Mouse (Mus musculus) heart, embryonic 15.5 days (tissue): ENCODE measurements around the gene Spin1. TPM values are rescaled to one million over a fixed set of nuclear protein-coding genes. Genes with fewer than 3 reads are reported as not detected.
"Not testable (repeated sequence)": the region's sequence is repeated elsewhere in the genome, so short reads cannot be mapped to it uniquely, and the experiment has no call there.

Experiments
- ATAC-seq: fragments of 200-750 bp; cut with Nextera tagmentation; replicated peaks from 2 replicates; pipeline ENCODE4 v1.8.0; 2017; ENCODE audit warnings: low read depth, moderate TSS enrichment; ENCODE audit not compliant: insufficient number of reproducible peaks, insufficient read depth, low FRiP score
- H3K27ac ChIP-seq: fragments of 300-500 bp; sonication (generic); 2 replicates; pipeline ENCODE4 v1.5.1; 2015; ENCODE audit warnings: mild to moderate bottlenecking, inconsistent platforms
- H3K27me3 ChIP-seq: fragments of 300-500 bp; sonication (generic); 2 replicates; pipeline ENCODE4 v1.6.1; 2015; ENCODE audit warnings: inconsistent platforms
- H3K36me3 ChIP-seq: fragments of 300-500 bp; sonication (generic); 2 replicates; pipeline ENCODE4 v1.6.1; 2015; ENCODE audit warnings: mild to moderate bottlenecking, inconsistent platforms
- H3K4me1 ChIP-seq: fragments of 300-500 bp; sonication (generic); replicated peaks from 2 replicates; pipeline ENCODE4 v1.6.1; 2015; ENCODE audit warnings: inconsistent platforms
- H3K4me2 ChIP-seq: fragments of 300-500 bp; sonication (generic); 2 replicates; pipeline ENCODE4 v1.6.1; 2015; ENCODE audit warnings: inconsistent platforms, mild to moderate bottlenecking, moderate library complexity
- H3K4me3 ChIP-seq: fragments of 300-500 bp; sonication (generic); 2 replicates; pipeline ENCODE4 v1.5.1; 2015; ENCODE audit warnings: mild to moderate bottlenecking, inconsistent platforms
- H3K9ac ChIP-seq: fragments of 300-500 bp; sonication (generic); 2 replicates; pipeline ENCODE4 v1.6.1; 2015; ENCODE audit warnings: mild to moderate bottlenecking, inconsistent platforms
- H3K9me3 ChIP-seq: fragments of 300-500 bp; sonication (generic); replicated peaks from 2 replicates; pipeline ENCODE4 v1.6.1; 2016; ENCODE audit warnings: inconsistent platforms
- whole genome bisulfite sequencing: fragments of 180-500 bp; shearing (Covaris S2); methylation state at CpG from one replicate; pipeline ENCODE4 v1.1.7; 2015; ENCODE audit warnings: mixed read lengths; 5-methylcytosine and 5-hydroxymethylcytosine counted together
- polyA plus RNA-seq: library from polyadenylated mRNA; unstranded; fragments of >200 nt; fragmentation: Nextera tagmentation; extraction: Ambion mirVana; gene quantifications from 2 replicates; pipeline ENCODE4 v1.2.1, GENCODE M21; 2015

Spin1 gene
- polyA plus RNA-seq, 1 experiment from 2014 or later, result 45.1 TPM

GRCm38 (mm10) chr13:51076191-51076590 is 24.5 kb upstream of the Spin1 start:
- WGBS, result 87% methylated on average over 14 of the region's 14 CpGs
- not testable (repeated sequence) for ATAC-seq, H3K27ac ChIP-seq, H3K4me2 ChIP-seq, H3K4me3 ChIP-seq, H3K27me3 ChIP-seq, H3K9ac ChIP-seq, H3K9me3 ChIP-seq, H3K4me1 ChIP-seq, H3K36me3 ChIP-seq

GRCm38 (mm10) chr13:51078586-51078985 is 22.1 kb upstream of the Spin1 start:
- not testable (repeated sequence) for H3K36me3 ChIP-seq, H3K9me3 ChIP-seq, H3K4me2 ChIP-seq, H3K4me1 ChIP-seq, H3K27ac ChIP-seq, ATAC-seq, H3K9ac ChIP-seq, H3K4me3 ChIP-seq, H3K27me3 ChIP-seq
- 83% methylated on average over 1 of the region's 1 CpGs for WGBS

- H3K4me2 ChIP-seq, result no peak overlapping the region
- H3K9ac ChIP-seq, result no peak overlapping the region
- no peaks in the 10 kb centered on the region for H3K4me1 ChIP-seq
- H3K27ac ChIP-seq, result no peak overlapping the region
- no peaks in the 10 kb centered on the region for H3K27me3 ChIP-seq
- no peaks in the 10 kb centered on the region for H3K9me3 ChIP-seq
- WGBS, result 71% methylated on average over 2 of the region's 2 CpGs
- H3K4me3 ChIP-seq, result no peak overlapping the region
- no peak for ATAC-seq
- no peaks in the 10 kb centered on the region for H3K36me3 ChIP-seq
Observed at GRCm38 (mm10) chr13:51080801-51081200, 19.9 kb upstream of the Spin1 start.

- no peak overlapping the region for H3K27ac ChIP-seq
- no peak for ATAC-seq
- H3K9ac ChIP-seq, result no peak overlapping the region
- H3K27me3 ChIP-seq, result no peaks in the 10 kb centered on the region
- H3K4me1 ChIP-seq, result no peaks in the 10 kb centered on the region
- H3K36me3 ChIP-seq, result no peaks in the 10 kb centered on the region
- H3K9me3 ChIP-seq, result no peaks in the 10 kb centered on the region
- H3K4me2 ChIP-seq, result no peak overlapping the region
- H3K4me3 ChIP-seq, result no peak overlapping the region
Observed at GRCm38 (mm10) chr13:51084241-51084640, 16.4 kb upstream of the Spin1 start.

- 90% methylated on average over 11 of the region's 11 CpGs for whole genome bisulfite sequencing
- Histone ChIP-seq H3K36me3 (no peaks in the 10 kb centered on the region), H3K4me2 (no peak overlapping the region), H3K27ac (no peak overlapping the region), H3K4me3 (no peak overlapping the region), H3K9me3 (no peaks in the 10 kb centered on the region), H3K9ac (no peak overlapping the region), H3K4me1 (no peaks in the 10 kb centered on the region), H3K27me3 (no peaks in the 10 kb centered on the region)
- ATAC-seq, result no peak
Observed at GRCm38 (mm10) chr13:51085941-51086340, 14.7 kb upstream of the Spin1 start.

GRCm38 (mm10) chr13:51087253-51087652 is 13.4 kb upstream of the Spin1 start:
- 81% methylated on average over 4 of the region's 4 CpGs for WGBS

GRCm38 (mm10) chr13:51088207-51088606 is 12.5 kb upstream of the Spin1 start:
- no peak for ATAC-seq
- no peak overlapping the region for H3K9ac ChIP-seq
- no peak overlapping the region for H3K4me3 ChIP-seq
- no peaks in the 10 kb centered on the region for H3K27me3 ChIP-seq
- no peaks in the 10 kb centered on the region for H3K4me1 ChIP-seq
- no peaks in the 10 kb centered on the region for H3K36me3 ChIP-seq
- H3K4me2 ChIP-seq, result no peak overlapping the region
- WGBS, result 63% methylated on average over 4 of the region's 4 CpGs
- no peak overlapping the region for H3K27ac ChIP-seq
- no peaks in the 10 kb centered on the region for H3K9me3 ChIP-seq

More at GRCm38 (mm10) chr13:51087253-51087652, 13.4 kb upstream of the Spin1 start:
- Histone ChIP-seq H3K9ac (no peak overlapping the region), H3K9me3 (no peaks in the 10 kb centered on the region), H3K36me3 (no peaks in the 10 kb centered on the region), H3K27me3 (no peaks in the 10 kb centered on the region), H3K27ac (no peak overlapping the region), H3K4me2 (no peak overlapping the region), H3K4me3 (no peak overlapping the region), H3K4me1 (no peaks in the 10 kb centered on the region)
- no peak for ATAC-seq

- no peak overlapping the region for H3K9ac ChIP-seq
- no peaks in the 10 kb centered on the region for H3K9me3 ChIP-seq
- ATAC-seq, result no peak
- no peaks in the 10 kb centered on the region for H3K36me3 ChIP-seq
- no peak overlapping the region for H3K4me2 ChIP-seq
- no peaks in the 10 kb centered on the region for H3K4me1 ChIP-seq
- no peaks in the 10 kb centered on the region for H3K27me3 ChIP-seq
- no peak overlapping the region for H3K27ac ChIP-seq
- WGBS, result 76% methylated on average over 4 of the region's 4 CpGs
- H3K4me3 ChIP-seq, result no peak overlapping the region
Observed at GRCm38 (mm10) chr13:51089058-51089457, 11.6 kb upstream of the Spin1 start.

GRCm38 (mm10) chr13:51090105-51090661 is 10.5 kb upstream of the Spin1 start:
- Histone ChIP-seq H3K27ac (no peak overlapping the region), H3K9ac (no peak overlapping the region), H3K36me3 (no peaks in the 10 kb centered on the region), H3K9me3 (no peaks in the 10 kb centered on the region), H3K4me1 (no peaks in the 10 kb centered on the region), H3K27me3 (no peaks in the 10 kb centered on the region), H3K4me2 (no peak overlapping the region), H3K4me3 (no peak overlapping the region)
- ATAC-seq, result no peak
- WGBS, result 59% methylated on average over 5 of the region's 5 CpGs

GRCm38 (mm10) chr13:51093430-51093829 is 7.2 kb upstream of the Spin1 start:
- Histone ChIP-seq H3K9ac (no peak overlapping the region), H3K4me3 (no peak overlapping the region), H3K27me3 (no peaks in the 10 kb centered on the region), H3K4me2 (no peak overlapping the region), H3K27ac (no peak overlapping the region), H3K36me3 (no peaks in the 10 kb centered on the region), H3K4me1 (no peaks in the 10 kb centered on the region), H3K9me3 (no peaks in the 10 kb centered on the region)
- ATAC-seq, result no peak
- 79% methylated on average over 5 of the region's 5 CpGs for WGBS

- H3K4me1 ChIP-seq, result peaks cover 5% of the 10 kb centered on the region; the same call in 1 of the 2 replicates
- no peak overlapping the region for H3K27ac ChIP-seq
- H3K9me3 ChIP-seq, result no peaks in the 10 kb centered on the region
- no peak overlapping the region for H3K9ac ChIP-seq
- ATAC-seq, result no peak
- WGBS, result 86% methylated on average over 16 of the region's 16 CpGs
- no peak overlapping the region for H3K4me3 ChIP-seq
- H3K27me3 ChIP-seq, result no peaks in the 10 kb centered on the region
- H3K4me2 ChIP-seq, result no peak overlapping the region
- H3K36me3 ChIP-seq, result no peaks in the 10 kb centered on the region
Observed at GRCm38 (mm10) chr13:51094323-51095195, 6.1 kb upstream of the Spin1 start.
